Mouse (Mus musculus) small intestine, adult 2 months (tissue): Measurements from ENCODE around the gene Rfng. TPM values are rescaled to one million over a fixed set of nuclear protein-coding genes. Genes with fewer than 3 reads are reported as not detected.
"Not testable (repeated sequence)": the region's sequence is repeated elsewhere in the genome, so short reads cannot be mapped to it uniquely, and the experiment has no call there.

Source experiments
- H3K27ac ChIP-seq: fragments of 200-500 bp; 2 replicates; pipeline ENCODE4 v1.5.1; 2012; ENCODE audit warnings: low read depth, low read length, control low read depth, inconsistent platforms; ENCODE audit not compliant: insufficient read depth
- H3K27me3 ChIP-seq: fragments of 200-500 bp; 2 replicates; pipeline ENCODE4 v1.6.1; 2012; ENCODE audit warnings: mild to moderate bottlenecking, moderate library complexity, low read length, inconsistent platforms; ENCODE audit not compliant: control insufficient read depth, insufficient read depth
- H3K36me3 ChIP-seq: fragments of 200-500 bp; 2 replicates; pipeline ENCODE4 v1.6.1; 2012; ENCODE audit warnings: mild to moderate bottlenecking, low read length, control low read depth, inconsistent platforms; ENCODE audit not compliant: control insufficient read depth, insufficient read depth
- H3K4me1 ChIP-seq: fragments of 200-500 bp; 2 replicates; pipeline ENCODE4 v1.6.1; 2012; ENCODE audit warnings: low read length, inconsistent platforms, mixed read lengths; ENCODE audit not compliant: control insufficient read depth, insufficient read depth, insufficient read length
- H3K4me3 ChIP-seq: fragments of 200-500 bp; 2 replicates; pipeline ENCODE4 v1.5.1; 2012; ENCODE audit warnings: low read depth, mild to moderate bottlenecking, control low read depth, inconsistent platforms, low read length, moderate library complexity
- CTCF ChIP-seq: fragments of 200-500 bp; IDR thresholded peaks from 2 replicates; pipeline ENCODE4 v1.5.1; 2012; ENCODE audit warnings: low read depth, mild to moderate bottlenecking, control low read depth, inconsistent platforms, low read length, moderate library complexity, mixed read lengths; ENCODE audit not compliant: insufficient replicate concordance, insufficient read length; ENCODE audit errors: extremely low read depth
- POLR2A ChIP-seq: fragments of 200-500 bp; IDR thresholded peaks from 2 replicates; pipeline ENCODE4 v1.6.1; 2012; ENCODE audit warnings: low read depth, mild to moderate bottlenecking, control low read depth, inconsistent platforms, low read length, moderate library complexity
- WGBS: fragments of 180-500 bp; shearing (Covaris S2); methylation state at CpG from one replicate; pipeline ENCODE4 v1.1.7; 2018; 5-methylcytosine and 5-hydroxymethylcytosine counted together
- polyA plus RNA-seq: library from polyadenylated mRNA; depleted of rRNA; stranded (reverse); fragments of >200 nt; gene quantifications from 2 replicates; pipeline ENCODE4 v1.2.3, GENCODE M21; 2012

Rfng gene
- polyA plus RNA-seq, 1 experiment, result 90.5 TPM

DNA sequence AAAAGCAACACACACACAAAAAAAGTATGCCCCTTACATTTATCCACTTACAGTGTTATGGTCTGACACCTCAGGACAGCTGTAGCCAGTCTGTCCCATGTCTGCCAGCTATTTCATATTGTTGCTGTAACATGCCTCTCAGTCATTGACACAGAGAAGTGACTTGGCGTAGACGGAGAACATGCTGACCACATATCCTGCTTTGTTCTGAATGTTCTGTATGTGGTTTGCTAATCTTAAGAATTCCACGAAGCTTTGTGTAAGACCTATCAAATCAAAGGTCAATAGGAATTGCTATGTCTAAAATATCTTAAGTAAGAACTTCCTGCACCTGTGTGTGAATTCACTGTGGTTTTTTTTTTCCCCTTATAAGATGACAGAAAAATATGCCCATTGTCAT, 14.2 kb upstream of the Rfng start:
- Histone ChIP-seq H3K4me1 (peaks cover 6% of the 10 kb centered on the region; the same call in 1 of the 2 replicates), H3K27ac (no peak overlapping the region), H3K36me3 (peaks cover 5% of the 10 kb centered on the region; the same call in 1 of the 2 replicates), H3K4me3 (no peak overlapping the region), H3K27me3 (no peaks in the 10 kb centered on the region)
- 61% methylated on average over 3 of the region's 3 CpGs for WGBS
- TF ChIP-seq POLR2A, result no peak
- TF ChIP-seq CTCF, result no peak

DNA sequence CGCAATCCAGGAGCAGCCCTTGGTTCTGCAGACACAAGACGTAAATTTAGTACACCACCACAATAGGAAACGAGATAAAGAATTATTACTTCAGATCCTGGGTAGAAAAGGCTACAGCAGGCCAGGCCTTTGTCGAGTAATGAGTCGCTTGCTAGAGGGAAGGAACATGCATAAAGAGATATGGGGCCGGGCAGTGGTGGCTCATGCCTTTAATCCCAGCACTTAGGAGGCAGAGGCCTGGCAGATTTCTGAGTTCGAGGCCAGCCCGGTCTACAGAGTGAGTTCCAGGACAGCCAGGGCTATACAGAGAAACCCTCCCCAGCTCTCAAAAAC, 12.6 kb upstream of the Rfng start:
- H3K27ac ChIP-seq, result no peak overlapping the region
- H3K27me3 ChIP-seq, result no peaks in the 10 kb centered on the region
- WGBS, result 25% methylated on average over 8 of the region's 8 CpGs
- H3K36me3 ChIP-seq, result peaks cover 18% of the 10 kb centered on the region
- TF ChIP-seq POLR2A (no peak), CTCF (no peak)
- H3K4me1 ChIP-seq, result peaks cover 6% of the 10 kb centered on the region; the same call in 1 of the 2 replicates
- peak overlapping the region; percentile 19; the same call in 1 of the 2 replicates for H3K4me3 ChIP-seq

DNA sequence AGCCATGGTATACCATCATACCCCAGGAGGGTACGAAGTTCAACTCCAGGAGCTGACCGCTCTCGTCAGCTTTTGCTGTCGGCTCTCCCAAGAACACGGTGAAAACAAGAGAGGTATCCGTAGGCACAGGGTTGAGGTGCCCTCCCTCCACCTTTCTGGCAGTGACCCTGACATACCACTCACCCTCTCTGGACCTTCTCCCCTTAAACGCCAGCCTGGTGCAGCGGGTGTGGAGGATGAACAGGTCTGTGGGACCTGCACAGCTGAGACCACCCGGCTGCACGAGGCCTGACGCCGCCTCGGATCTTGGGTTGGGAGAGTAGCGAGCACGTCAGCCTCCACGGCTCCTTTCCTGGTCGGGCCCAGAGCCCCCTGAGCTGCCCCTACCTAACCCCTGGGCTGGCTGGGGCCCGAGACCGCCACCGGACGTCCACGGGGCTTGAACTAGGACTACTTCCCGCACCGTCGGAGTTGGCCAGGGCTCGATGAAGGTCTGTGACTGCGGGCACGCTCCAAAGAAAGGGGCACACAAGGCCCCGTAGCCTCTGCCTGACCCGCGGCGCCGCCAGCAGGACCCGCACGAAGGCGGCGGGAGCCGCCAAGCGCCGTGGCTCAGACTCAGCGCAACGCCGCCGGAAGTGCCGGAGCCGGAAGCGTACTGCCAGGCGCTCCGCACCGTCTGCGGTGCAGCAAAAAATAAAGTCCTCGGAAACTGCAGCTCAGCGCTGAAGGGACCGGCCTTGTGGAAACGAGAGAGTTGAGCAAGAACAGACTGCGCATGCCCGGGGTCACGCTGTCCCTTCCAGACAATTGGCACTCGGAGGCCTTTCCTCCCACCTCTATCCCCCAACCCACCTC, 12.0 kb upstream of the Rfng start, which contains the start of gene Dus1l:
TSS of gene Dus1l (minus strand) at position 648 of the 858 bp plus-strand sequence.
- no peaks in the 10 kb centered on the region for H3K27me3 ChIP-seq
- H3K4me3 ChIP-seq, result peak within 1 kb of the TSS; percentile 74
- H3K36me3 ChIP-seq, result peaks cover 22% of the 10 kb centered on the region
- TF ChIP-seq POLR2A (peak; percentile 70), CTCF (no peak)
- H3K27ac ChIP-seq, result no peak within 1 kb of the TSS
- under 1% methylated on average over 59 of the region's 59 CpGs for WGBS
- peaks cover 6% of the 10 kb centered on the region; the same call in 1 of the 2 replicates for H3K4me1 ChIP-seq

DNA sequence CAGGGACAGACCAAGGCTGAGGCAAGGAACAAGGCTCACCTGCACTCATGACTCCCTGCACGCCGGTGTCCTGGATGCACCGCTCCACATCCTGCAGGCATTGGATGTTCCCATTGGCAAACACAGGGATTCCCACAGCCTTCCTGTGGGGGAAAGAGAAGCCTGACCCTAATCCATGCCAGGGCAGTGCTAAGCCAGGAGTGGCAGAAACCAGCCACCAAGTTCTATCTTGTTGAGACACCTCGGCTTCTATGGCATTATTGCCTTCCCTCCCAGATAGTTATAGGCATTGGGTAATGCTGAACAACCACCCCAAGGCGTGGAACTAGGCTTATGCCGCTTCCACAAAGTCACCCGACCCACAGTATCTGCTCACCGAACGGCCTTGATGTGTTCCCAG, 8.6 kb upstream of the Rfng start:
- Histone ChIP-seq H3K27ac (no peak overlapping the region), H3K4me1 (peaks cover 6% of the 10 kb centered on the region; the same call in 1 of the 2 replicates), H3K4me3 (no peak overlapping the region), H3K36me3 (peaks cover 46% of the 10 kb centered on the region), H3K27me3 (no peaks in the 10 kb centered on the region)
- 90% methylated on average over 9 of the region's 9 CpGs for WGBS
- TF ChIP-seq POLR2A (no peak), CTCF (no peak)

DNA sequence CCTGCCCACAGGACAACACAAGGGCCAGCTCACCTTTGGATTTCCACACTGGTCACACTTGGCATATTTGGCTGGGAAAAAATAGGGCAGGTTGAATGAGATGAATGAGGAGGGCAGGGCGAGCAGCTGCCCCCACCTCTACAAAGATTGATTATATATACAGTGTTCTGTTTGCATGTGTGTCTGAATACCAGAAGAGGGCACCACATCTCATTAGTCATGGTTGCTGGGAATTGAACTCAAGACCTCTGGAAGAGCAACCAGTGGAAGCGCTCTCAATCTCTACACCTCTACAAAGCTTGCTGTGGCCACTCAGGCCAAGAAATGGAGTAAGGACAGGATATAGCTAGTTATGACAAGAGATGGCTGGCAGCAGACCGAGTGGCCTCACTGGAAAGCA, 5.8 kb upstream of the Rfng start:
- Histone ChIP-seq H3K27me3 (no peaks in the 10 kb centered on the region), H3K27ac (no peak overlapping the region), H3K4me3 (no peak overlapping the region), H3K36me3 (peaks cover 56% of the 10 kb centered on the region), H3K4me1 (peaks cover 6% of the 10 kb centered on the region)
- 87% methylated on average over 3 of the region's 3 CpGs for WGBS
- TF ChIP-seq POLR2A, result no peak
- no peak for TF ChIP-seq CTCF

DNA sequence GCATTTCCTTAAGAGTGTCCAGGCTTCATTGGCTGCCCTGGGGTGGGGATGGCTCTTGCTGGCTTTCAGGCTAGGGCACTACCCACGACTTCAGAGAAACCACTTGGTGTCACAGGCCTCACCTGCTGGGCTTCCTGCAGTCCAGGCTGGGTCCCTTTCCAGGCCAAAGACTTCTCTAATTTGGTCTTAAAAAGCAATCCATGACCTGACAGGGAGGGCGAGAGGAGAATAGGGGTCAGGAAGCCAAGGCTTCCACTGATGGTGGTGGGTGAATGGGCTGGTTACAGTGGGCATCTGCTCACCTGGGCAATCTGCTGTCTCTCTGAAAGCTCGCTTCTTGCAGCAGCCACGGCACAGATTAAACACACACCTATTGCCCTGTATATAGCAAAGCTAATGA, 5.3 kb upstream of the Rfng start:
- no peaks in the 10 kb centered on the region for H3K27me3 ChIP-seq
- TF ChIP-seq CTCF (no peak), POLR2A (no peak)
- peaks cover 8% of the 10 kb centered on the region for H3K4me1 ChIP-seq
- no peak overlapping the region for H3K27ac ChIP-seq
- no peak overlapping the region for H3K4me3 ChIP-seq
- 82% methylated on average over 4 of the region's 4 CpGs for WGBS
- peaks cover 56% of the 10 kb centered on the region for H3K36me3 ChIP-seq

DNA sequence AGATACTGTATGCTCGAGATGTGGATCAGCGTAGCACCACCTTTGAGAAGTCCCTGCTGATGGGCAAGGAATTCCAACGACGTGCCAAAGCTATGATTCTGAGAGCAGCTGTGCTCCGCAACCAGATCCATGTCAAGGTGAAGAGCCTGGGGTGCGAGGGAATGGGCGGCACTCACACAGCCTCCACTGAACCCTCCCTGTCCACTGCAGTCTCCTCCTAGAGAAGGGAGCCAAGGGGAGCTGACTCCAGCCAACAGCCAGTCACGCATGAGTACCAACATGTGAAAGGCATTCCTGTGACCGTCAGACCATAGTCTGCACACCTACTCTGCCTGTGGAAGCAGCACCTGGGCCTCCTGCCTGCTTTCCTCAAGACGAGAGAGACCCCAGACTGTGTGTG, 4.5 kb upstream of the Rfng start:
- not testable (repeated sequence) for H3K27ac ChIP-seq, H3K4me1 ChIP-seq, H3K4me3 ChIP-seq, H3K27me3 ChIP-seq
- H3K36me3 ChIP-seq, result peaks cover 52% of the 10 kb centered on the region
- 90% methylated on average over 10 of the region's 10 CpGs for WGBS
